7 mouse cellular contexts compared by ENCODE assay signal in the genomic region with DNA sequence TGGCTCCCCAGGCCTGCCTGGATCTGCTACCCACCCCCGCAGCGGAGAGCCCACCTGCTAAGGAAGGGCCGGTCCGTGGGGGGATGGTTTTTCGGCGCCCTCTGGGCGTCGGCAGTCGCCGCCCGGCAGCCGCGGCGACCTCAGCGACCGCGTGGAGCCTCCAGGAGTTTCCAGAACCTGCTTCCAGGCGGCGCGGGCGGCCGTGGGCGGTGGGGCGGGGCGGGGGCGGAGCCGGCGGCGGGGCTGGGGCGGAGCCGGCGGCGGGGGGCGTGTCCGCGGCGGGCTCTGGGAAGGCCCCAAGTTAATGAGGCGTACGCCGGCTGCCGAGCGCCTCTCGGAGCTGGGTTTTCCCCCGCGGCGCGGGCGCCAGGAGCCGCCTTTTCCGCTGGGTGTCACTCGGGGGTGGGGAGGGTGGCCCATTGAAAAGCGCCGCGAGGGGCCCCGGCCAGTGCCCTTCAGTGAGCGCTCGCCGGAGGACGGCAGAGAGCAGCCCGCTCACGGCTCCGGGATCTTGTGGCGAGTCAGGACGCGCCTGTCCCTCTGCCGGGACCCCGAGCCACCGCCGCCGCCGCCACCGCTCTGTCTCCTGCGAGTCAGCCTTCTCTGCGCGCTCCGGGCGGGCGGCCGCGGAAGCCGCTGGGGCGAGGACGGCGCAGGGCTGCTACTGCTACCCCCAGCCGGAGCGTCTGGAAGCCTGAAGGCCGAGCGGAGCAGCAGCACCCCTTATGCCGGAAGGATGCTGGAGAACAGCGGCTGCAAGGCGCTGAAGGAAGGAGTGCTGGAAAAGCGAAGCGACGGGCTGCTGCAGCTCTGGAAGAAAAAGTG. TPM values are rescaled to one million over a fixed set of nuclear protein-coding genes. Genes with fewer than 3 reads are reported as not detected.
DNase-seq lines count a peak whose midpoint lies in the region; ATAC-seq and TF ChIP-seq lines count a peak whose summit lies in the region.

Phlda1 (plus strand) TSS at position 186 of the 825 bp plus-strand sequence.

- peak within 1 kb of the TSS; percentile 81 for H3K4me2 ChIP-seq in intestine, postnatal 0 days (replicated peaks; ENCODE audit: low read depth)
- peak within 1 kb of the TSS; percentile 94 for H3K4me2 ChIP-seq in midbrain, embryonic 12.5 days (replicated peaks)

- under 1% methylated on average over 66 of the region's 94 CpGs for WGBS in intestine, postnatal 0 days
- under 1% methylated on average over 79 of the region's 94 CpGs for WGBS in midbrain, embryonic 12.5 days
- under 1% methylated on average over 71 of the region's 94 CpGs for WGBS in small intestine, adult 2 months

- H3K4me3 ChIP-seq in intestine, postnatal 0 days (ENCODE audit: low read depth, low read length) = peak within 1 kb of the TSS; percentile 83
- H3K4me3 ChIP-seq in midbrain, embryonic 12.5 days = peak within 1 kb of the TSS; percentile 77
- H3K4me3 ChIP-seq in small intestine, adult 2 months (ENCODE audit: low read depth, low read length) = peak within 1 kb of the TSS; percentile 75

- ATAC-seq in intestine, postnatal 0 days = peak; percentile 94
- ATAC-seq in midbrain, embryonic 12.5 days (ENCODE audit: low FRiP score, low read depth) = peak; percentile 90

- H3K9me3 ChIP-seq in intestine, postnatal 0 days (ENCODE audit: control insufficient read depth) = no peaks in the 10 kb centered on the region
- no peaks in the 10 kb centered on the region for H3K9me3 ChIP-seq in midbrain, embryonic 12.5 days

- peak; percentile 96 for DNase-seq in adrenal gland, adult 8-10 months
- peak; percentile 97 for DNase-seq in embryo, embryonic 9.5 days (ENCODE audit: extremely low spot score)
- DNase-seq in gonadal fat pad, adult 2 months (ENCODE audit: low read depth) = no peak
- peak; percentile 90 for DNase-seq in left cerebral cortex, postnatal 4 days

- TF ChIP-seq POLR2A in small intestine, adult 2 months (IDR thresholded peaks at IDR 0.05; ENCODE audit: low read depth, low read length) = peak; percentile 87

- H3K4me1 ChIP-seq in intestine, postnatal 0 days (replicated peaks; ENCODE audit: control insufficient read depth, insufficient read depth, low read length) = no peaks in the 10 kb centered on the region; the same call in 1 of the 2 replicates
- peaks cover 12% of the 10 kb centered on the region for H3K4me1 ChIP-seq in midbrain, embryonic 12.5 days
- H3K4me1 ChIP-seq in small intestine, adult 2 months (ENCODE audit: control insufficient read depth, insufficient read depth, insufficient read length, low read length) = peaks cover 6% of the 10 kb centered on the region; the same call in 1 of the 2 replicates

- H3K27ac ChIP-seq in intestine, postnatal 0 days (ENCODE audit: low read depth, low read length) = peak within 1 kb of the TSS; percentile 87
- H3K27ac ChIP-seq in midbrain, embryonic 12.5 days (replicated peaks) = peak within 1 kb of the TSS; percentile 88
- peak within 1 kb of the TSS; percentile 58 for H3K27ac ChIP-seq in small intestine, adult 2 months (ENCODE audit: insufficient read depth, low read depth, low read length)

- no peaks in the 10 kb centered on the region for H3K27me3 ChIP-seq in intestine, postnatal 0 days (replicated peaks; ENCODE audit: control insufficient read depth, insufficient read depth, low read length)
- H3K27me3 ChIP-seq in midbrain, embryonic 12.5 days = peaks cover 25% of the 10 kb centered on the region
- H3K27me3 ChIP-seq in small intestine, adult 2 months (ENCODE audit: control insufficient read depth, insufficient read depth, low read length) = no peaks in the 10 kb centered on the region

- no peaks in the 10 kb centered on the region for H3K36me3 ChIP-seq in intestine, postnatal 0 days (ENCODE audit: control insufficient read depth, insufficient read depth)
- H3K36me3 ChIP-seq in midbrain, embryonic 12.5 days = no peaks in the 10 kb centered on the region
- no peaks in the 10 kb centered on the region for H3K36me3 ChIP-seq in small intestine, adult 2 months (ENCODE audit: control insufficient read depth, insufficient read depth, low read length)

- intact Hi-C loops in left cerebral cortex, postnatal 4 days (cut with DNase I) = loop anchor here (5.0 to 10.0 kb wide), 2 partner anchors 411 to 658 kb away; partner anchors contain the start of genes Caps2 and Glipr1l3

- TF ChIP-seq CTCF in intestine, postnatal 0 days (IDR thresholded peaks at IDR 0.05; ENCODE audit: low read depth) = peak; percentile 56
- no peak for TF ChIP-seq CTCF in small intestine, adult 2 months (IDR thresholded peaks at IDR 0.05; ENCODE audit: extremely low read depth, insufficient read length, insufficient replicate concordance, low read depth, low read length)

- peak within 1 kb of the TSS; percentile 80 for H3K9ac ChIP-seq in intestine, postnatal 0 days (ENCODE audit: low read depth, low read length)
- H3K9ac ChIP-seq in midbrain, embryonic 12.5 days (replicated peaks) = peak within 1 kb of the TSS; percentile 89

RNA-seq across cellular contexts. Expression of gene Phlda1, which starts in this region (rescaled TPM):
- total RNA-seq in adrenal gland, adult 8-10 months (2022) = 100 to 1,000 TPM in 1 of 4 experiments, 10 to 100 TPM in 3; 57.2 to 195 (median 76.9) TPM
- polyA plus RNA-seq in gonadal fat pad, adult 2 months (2012; rRNA removed) = 25.0 and 50.0 TPM in 2 replicates
- 21.0 and 21.4 TPM in 2 replicates for polyA plus RNA-seq in intestine, postnatal 0 days (2015; fragmentation: Nextera tagmentation; extraction: Ambion mirVana)
- 10 to 100 TPM; 18.9 to 20.3 TPM for total RNA-seq in left cerebral cortex, postnatal 4 days (2021)
- 19.6 and 20.3 TPM in 2 replicates for polyA plus RNA-seq in midbrain, embryonic 12.5 days (2016; fragmentation: Nextera tagmentation; extraction: Ambion mirVana)
- 27.1 and 31.8 TPM in 2 replicates for polyA plus RNA-seq in small intestine, adult 2 months (2012; rRNA removed)
